Mouse (Mus musculus): Measurements from ENCODE around the gene Tprn. TPM values are rescaled to one million over a fixed set of nuclear protein-coding genes. Genes with fewer than 3 reads are reported as not detected.
A peak's percentile ranks its signal among the peaks of the same experiment; 100 is the strongest.

The Tprn gene
- polyA plus RNA-seq, 2 experiments: 4.9 to 6.1 TPM

- Histone ChIP-seq H3K4me3 (replicated peaks; ENCODE audit: low read length) (peak overlapping the region; percentile 27), H3K36me3 (ENCODE audit: control insufficient read depth, insufficient read depth, low read length) (no peaks in the 10 kb centered on the region), H3K27me3 (ENCODE audit: control insufficient read depth, insufficient read depth, low read length) (peaks cover 19% of the 10 kb centered on the region), H3K9me3 (ENCODE audit: control insufficient read depth, low read length) (no peaks in the 10 kb centered on the region), H3K4me2 (replicated peaks; ENCODE audit: low read depth, low read length, severe bottlenecking) (peak overlapping the region; percentile 48), H3K27ac (replicated peaks; ENCODE audit: low read depth, low read length) (no peak overlapping the region), H3K4me1 (ENCODE audit: control insufficient read depth, insufficient read depth, low read length) (no peaks in the 10 kb centered on the region), H3K9ac (ENCODE audit: low read depth, low read length, severe bottlenecking) (no peak overlapping the region)
- peak; percentile 30; the same call in 1 of the 2 replicates for ATAC-seq (ENCODE audit: low FRiP score, low read depth)
- no peak for TF ChIP-seq POLR2A (IDR thresholded peaks at IDR 0.05; ENCODE audit: borderline replicate concordance, extremely low read depth, insufficient read depth, insufficient read length)
- 5% methylated on average over 30 of the region's 31 CpGs for WGBS
- DNase-seq (ENCODE audit: low spot score): no peak
Measured at GRCm38 (mm10) chr2:25318119-25318966, 55.9 kb downstream of the Tprn start.

- peak; percentile 76 for DNase-seq (ENCODE audit: low spot score)
- ATAC-seq (ENCODE audit: low FRiP score, low read depth): peak; percentile 71; the same call in 1 of the 2 replicates
- Histone ChIP-seq H3K27ac (replicated peaks; ENCODE audit: low read depth, low read length) (no peak within 1 kb of the TSS), H3K27me3 (ENCODE audit: control insufficient read depth, insufficient read depth, low read length) (peaks cover 19% of the 10 kb centered on the region), H3K9ac (ENCODE audit: low read depth, low read length, severe bottlenecking) (no peak within 1 kb of the TSS), H3K9me3 (ENCODE audit: control insufficient read depth, low read length) (no peaks in the 10 kb centered on the region), H3K4me2 (replicated peaks; ENCODE audit: low read depth, low read length, severe bottlenecking) (peak within 1 kb of the TSS; percentile 48), H3K36me3 (ENCODE audit: control insufficient read depth, insufficient read depth, low read length) (no peaks in the 10 kb centered on the region), H3K4me3 (replicated peaks; ENCODE audit: low read length) (peak within 1 kb of the TSS; percentile 27), H3K4me1 (ENCODE audit: control insufficient read depth, insufficient read depth, low read length) (no peaks in the 10 kb centered on the region)
- 12% methylated on average over 46 of the region's 58 CpGs for WGBS
- TF ChIP-seq POLR2A (IDR thresholded peaks at IDR 0.05; ENCODE audit: borderline replicate concordance, extremely low read depth, insufficient read depth, insufficient read length): no peak
Measured at GRCm38 (mm10) chr2:25318971-25319773, 56.8 kb downstream of the Tprn start, which contains the start of gene Grin1. Gene Grin1, minus strand, starts transcription at chr2:25319187.

Other genes with a start within 250 kb of the Tprn start
Only the 30 nearest of the 34 such genes appear.
- gene Entpd8, start 182.3 kb upstream of the Tprn start, polyA plus RNA-seq (2012; rRNA removed): 0.13 and 0.26 TPM in 2 replicates
- not detected in 2 replicates for gene Entpd8, start 182.3 kb upstream of the Tprn start, polyA plus RNA-seq (2014; fragmentation: Nextera tagmentation; extraction: Ambion mirVana)
- gene Noxa1, start 167.5 kb upstream of the Tprn start, polyA plus RNA-seq (2012; rRNA removed): 0.12 and 0.13 TPM in 2 replicates
- gene Noxa1, start 167.5 kb upstream of the Tprn start, polyA plus RNA-seq (2014; fragmentation: Nextera tagmentation; extraction: Ambion mirVana): 0.15 TPM in 1 of 2 replicates, not detected in the other
- 34.0 and 34.1 TPM in 2 replicates for gene Nrarp, start 81.9 kb upstream of the Tprn start, polyA plus RNA-seq (2012; rRNA removed)
- 27.7 and 28.2 TPM in 2 replicates for gene Nrarp, start 81.9 kb upstream of the Tprn start, polyA plus RNA-seq (2014; fragmentation: Nextera tagmentation; extraction: Ambion mirVana)
- 5.9 and 6.4 TPM in 2 replicates for gene Tor4a, start 65.7 kb upstream of the Tprn start, polyA plus RNA-seq (2012; rRNA removed)
- 8.1 and 8.5 TPM in 2 replicates for gene Tor4a, start 65.7 kb upstream of the Tprn start, polyA plus RNA-seq (2014; fragmentation: Nextera tagmentation; extraction: Ambion mirVana)
- 84.4 and 98.3 TPM in 2 replicates for gene Nelfb, start 51.1 kb upstream of the Tprn start, polyA plus RNA-seq (2012; rRNA removed)
- 88.4 and 106 TPM in 2 replicates for gene Nelfb, start 51.1 kb upstream of the Tprn start, polyA plus RNA-seq (2014; fragmentation: Nextera tagmentation; extraction: Ambion mirVana)
- not detected in 2 replicates for gene Stpg3, start 48.0 kb upstream of the Tprn start, polyA plus RNA-seq (2012; rRNA removed)
- not detected in 2 replicates for gene Stpg3, start 48.0 kb upstream of the Tprn start, polyA plus RNA-seq (2014; fragmentation: Nextera tagmentation; extraction: Ambion mirVana)
- gene Fam166a, start 43.9 kb upstream of the Tprn start, polyA plus RNA-seq (2012; rRNA removed): not detected in 2 replicates
- gene Fam166a, start 43.9 kb upstream of the Tprn start, polyA plus RNA-seq (2014; fragmentation: Nextera tagmentation; extraction: Ambion mirVana): 0.17 TPM in 1 of 2 replicates, not detected in the other
- gene Tubb4b, start 37.9 kb upstream of the Tprn start, polyA plus RNA-seq (2012; rRNA removed): 501 and 550 TPM in 2 replicates
- gene Tubb4b, start 37.9 kb upstream of the Tprn start, polyA plus RNA-seq (2014; fragmentation: Nextera tagmentation; extraction: Ambion mirVana): 404 and 419 TPM in 2 replicates
- 0.19 TPM in 1 of 2 replicates, not detected in the other for gene Slc34a3, start 28.3 kb upstream of the Tprn start, polyA plus RNA-seq (2012; rRNA removed)
- not detected in 2 replicates for gene Slc34a3, start 28.3 kb upstream of the Tprn start, polyA plus RNA-seq (2014; fragmentation: Nextera tagmentation; extraction: Ambion mirVana)
- 0.05 TPM in 1 of 2 replicates, not detected in the other for gene Rnf224, start 25.8 kb upstream of the Tprn start, polyA plus RNA-seq (2012; rRNA removed)
- not detected in 2 replicates for gene Rnf224, start 25.8 kb upstream of the Tprn start, polyA plus RNA-seq (2014; fragmentation: Nextera tagmentation; extraction: Ambion mirVana)
- gene Rnf208, start 20.4 kb upstream of the Tprn start, polyA plus RNA-seq (2012; rRNA removed): 14.8 and 19.1 TPM in 2 replicates
- 13.0 and 15.8 TPM in 2 replicates for gene Rnf208, start 20.4 kb upstream of the Tprn start, polyA plus RNA-seq (2014; fragmentation: Nextera tagmentation; extraction: Ambion mirVana)
- gene Cysrt1, start 20.2 kb upstream of the Tprn start, polyA plus RNA-seq (2012; rRNA removed): 0.65 and 1.5 TPM in 2 replicates
- gene Cysrt1, start 20.2 kb upstream of the Tprn start, polyA plus RNA-seq (2014; fragmentation: Nextera tagmentation; extraction: Ambion mirVana): 2.8 and 7.6 TPM in 2 replicates
- gene AL732309.1, start 15.8 kb upstream of the Tprn start, polyA plus RNA-seq (2012; rRNA removed): 19.2 and 24.6 TPM in 2 replicates
- 6.4 and 8.3 TPM in 2 replicates for gene AL732309.1, start 15.8 kb upstream of the Tprn start, polyA plus RNA-seq (2014; fragmentation: Nextera tagmentation; extraction: Ambion mirVana)
- 29.7 and 33.9 TPM in 2 replicates for gene Tmem203, start 7.2 kb upstream of the Tprn start, polyA plus RNA-seq (2012; rRNA removed)
- gene Tmem203, start 7.2 kb upstream of the Tprn start, polyA plus RNA-seq (2014; fragmentation: Nextera tagmentation; extraction: Ambion mirVana): 16.3 and 21.8 TPM in 2 replicates
- gene Ssna1, start 9.8 kb downstream of the Tprn start, polyA plus RNA-seq (2012; rRNA removed): 124 and 135 TPM in 2 replicates
- 254 and 267 TPM in 2 replicates for gene Ssna1, start 9.8 kb downstream of the Tprn start, polyA plus RNA-seq (2014; fragmentation: Nextera tagmentation; extraction: Ambion mirVana)
- 121 and 165 TPM in 2 replicates for gene Anapc2, start 9.9 kb downstream of the Tprn start, polyA plus RNA-seq (2012; rRNA removed)
- 117 and 126 TPM in 2 replicates for gene Anapc2, start 9.9 kb downstream of the Tprn start, polyA plus RNA-seq (2014; fragmentation: Nextera tagmentation; extraction: Ambion mirVana)
- not detected in 2 replicates for gene Tmem210, start 25.5 kb downstream of the Tprn start, polyA plus RNA-seq (2012; rRNA removed)
- gene Tmem210, start 25.5 kb downstream of the Tprn start, polyA plus RNA-seq (2014; fragmentation: Nextera tagmentation; extraction: Ambion mirVana): not detected in 2 replicates
- 0.09 TPM in 1 of 2 replicates, not detected in the other for gene Lrrc26, start 27.3 kb downstream of the Tprn start, polyA plus RNA-seq (2012; rRNA removed)
- 0.15 TPM in 1 of 2 replicates, not detected in the other for gene Lrrc26, start 27.3 kb downstream of the Tprn start, polyA plus RNA-seq (2014; fragmentation: Nextera tagmentation; extraction: Ambion mirVana)
- 0.34 and 0.42 TPM in 2 replicates for gene Grin1, start 56.6 kb downstream of the Tprn start, polyA plus RNA-seq (2012; rRNA removed)
- 0.43 and 1.3 TPM in 2 replicates for gene Grin1, start 56.6 kb downstream of the Tprn start, polyA plus RNA-seq (2014; fragmentation: Nextera tagmentation; extraction: Ambion mirVana)
- gene Man1b1, start 69.7 kb downstream of the Tprn start, polyA plus RNA-seq (2012; rRNA removed): 34.8 and 35.3 TPM in 2 replicates
- 70.2 and 83.5 TPM in 2 replicates for gene Man1b1, start 69.7 kb downstream of the Tprn start, polyA plus RNA-seq (2014; fragmentation: Nextera tagmentation; extraction: Ambion mirVana)
- 43.6 and 50.6 TPM in 2 replicates for gene Dpp7, start 93.7 kb downstream of the Tprn start, polyA plus RNA-seq (2012; rRNA removed)
- gene Dpp7, start 93.7 kb downstream of the Tprn start, polyA plus RNA-seq (2014; fragmentation: Nextera tagmentation; extraction: Ambion mirVana): 24.7 and 25.8 TPM in 2 replicates
- gene Uap1l1, start 103.1 kb downstream of the Tprn start, polyA plus RNA-seq (2012; rRNA removed): 8.2 and 10.7 TPM in 2 replicates
- 15.8 and 17.6 TPM in 2 replicates for gene Uap1l1, start 103.1 kb downstream of the Tprn start, polyA plus RNA-seq (2014; fragmentation: Nextera tagmentation; extraction: Ambion mirVana)
- 42.5 and 59.7 TPM in 2 replicates for gene Sapcd2, start 109.7 kb downstream of the Tprn start, polyA plus RNA-seq (2012; rRNA removed)
- 33.1 and 35.9 TPM in 2 replicates for gene Sapcd2, start 109.7 kb downstream of the Tprn start, polyA plus RNA-seq (2014; fragmentation: Nextera tagmentation; extraction: Ambion mirVana)
- 3.3 and 3.9 TPM in 2 replicates for gene Entpd2, start 133.3 kb downstream of the Tprn start, polyA plus RNA-seq (2012; rRNA removed)
- gene Entpd2, start 133.3 kb downstream of the Tprn start, polyA plus RNA-seq (2014; fragmentation: Nextera tagmentation; extraction: Ambion mirVana): 2.1 and 2.6 TPM in 2 replicates
- 76.2 TPM in 2 replicates for gene Npdc1, start 136.7 kb downstream of the Tprn start, polyA plus RNA-seq (2012; rRNA removed)
- 38.9 and 42.9 TPM in 2 replicates for gene Npdc1, start 136.7 kb downstream of the Tprn start, polyA plus RNA-seq (2014; fragmentation: Nextera tagmentation; extraction: Ambion mirVana)
- gene Fut7, start 160.6 kb downstream of the Tprn start, polyA plus RNA-seq (2012; rRNA removed): 0.05 and 0.11 TPM in 2 replicates
- gene Fut7, start 160.6 kb downstream of the Tprn start, polyA plus RNA-seq (2014; fragmentation: Nextera tagmentation; extraction: Ambion mirVana): not detected in 2 replicates
- gene Abca2, start 166.1 kb downstream of the Tprn start, polyA plus RNA-seq (2012; rRNA removed): 15.3 and 17.4 TPM in 2 replicates
- gene Abca2, start 166.1 kb downstream of the Tprn start, polyA plus RNA-seq (2014; fragmentation: Nextera tagmentation; extraction: Ambion mirVana): 5.9 and 7.4 TPM in 2 replicates
- gene Clic3, start 194.2 kb downstream of the Tprn start, polyA plus RNA-seq (2012; rRNA removed): 7.7 and 10.9 TPM in 2 replicates
- 13.4 and 22.5 TPM in 2 replicates for gene Clic3, start 194.2 kb downstream of the Tprn start, polyA plus RNA-seq (2014; fragmentation: Nextera tagmentation; extraction: Ambion mirVana)
- gene Paxx, start 198.5 kb downstream of the Tprn start, polyA plus RNA-seq (2012; rRNA removed): 65.6 and 71.0 TPM in 2 replicates
- 34.0 and 44.9 TPM in 2 replicates for gene Paxx, start 198.5 kb downstream of the Tprn start, polyA plus RNA-seq (2014; fragmentation: Nextera tagmentation; extraction: Ambion mirVana)
- 0.87 and 2.4 TPM in 2 replicates for gene Ptgds, start 207.4 kb downstream of the Tprn start, polyA plus RNA-seq (2012; rRNA removed)
- gene Ptgds, start 207.4 kb downstream of the Tprn start, polyA plus RNA-seq (2014; fragmentation: Nextera tagmentation; extraction: Ambion mirVana): 4.0 and 4.1 TPM in 2 replicates